Mouse (Mus musculus): ENCODE measurements around the gene Ankrd23.

DNA sequence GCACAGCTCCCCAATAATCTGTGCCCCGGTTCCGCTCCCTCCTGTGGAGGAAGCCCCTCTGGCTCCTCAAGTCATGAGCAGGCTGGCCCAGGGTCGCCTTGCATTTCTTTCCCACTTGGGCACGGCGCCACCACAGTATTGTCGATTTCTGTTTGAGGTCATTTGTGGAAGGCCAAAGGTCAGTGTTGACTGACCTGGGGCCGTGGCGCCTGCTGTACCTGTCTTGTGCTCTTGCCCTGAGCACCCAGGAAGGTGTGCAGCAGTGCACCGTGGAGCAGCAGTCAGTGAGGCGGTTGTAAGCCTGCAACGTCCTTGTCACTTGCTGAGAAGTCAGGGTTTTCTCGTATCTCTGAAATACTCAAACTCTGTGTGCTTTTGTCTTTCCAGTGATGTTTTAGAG lies 10.9 kb downstream of the Ankrd23 start:
- no peak for TF ChIP-seq POLR2A (IDR thresholded peaks at IDR 0.05; ENCODE audit: borderline replicate concordance, extremely low read depth, insufficient read depth, insufficient read length, poor library complexity, severe bottlenecking)
- TF ChIP-seq CTCF (IDR thresholded peaks at IDR 0.05; ENCODE audit: borderline replicate concordance, extremely low read depth, insufficient read depth, insufficient read length): no peak
